Mouse (Mus musculus) CH12.LX (cell line): ENCODE results near the gene Zfp110. TPM values are rescaled to one million over a fixed set of nuclear protein-coding genes. Genes with fewer than 3 reads are reported as not detected.

Source experiments
- DNase-seq: peaks from one replicate; pipeline ENCODE4 v3.0.0-alpha.2; 2013; ENCODE audit errors: extremely low read depth
- H3K27ac ChIP-seq: 2 replicates; pipeline ENCODE4 v1.5.1; 2012; ENCODE audit warnings: low read depth, mild to moderate bottlenecking, control low read depth, moderate library complexity; ENCODE audit not compliant: insufficient read depth
- H3K27me3 ChIP-seq: replicated peaks from 2 replicates; pipeline ENCODE3; 2012; ENCODE audit warnings: inconsistent platforms
- H3K36me3 ChIP-seq, 2 experiments: replicated peaks in 1 of 2; 2 replicates each; pipeline versions ENCODE3 to v1.6.1; 2012; ENCODE audit warnings: inconsistent platforms in 1 of 2, low read length in 1 of 2, mild to moderate bottlenecking in 1 of 2, mixed read lengths in 1 of 2, moderate library complexity in 1 of 2; ENCODE audit not compliant: control insufficient read depth in 1 of 2, insufficient read depth in 1 of 2
- H3K4me1 ChIP-seq, 2 experiments: 2 replicates each; pipeline ENCODE4 v1.6.1; 2012; ENCODE audit warnings: inconsistent platforms in 1 of 2, moderate library complexity in 1 of 2; ENCODE audit not compliant: insufficient read depth in 2 of 2, control insufficient read depth in 1 of 2
- H3K4me2 ChIP-seq: 2 replicates; pipeline ENCODE4 v1.6.1; 2012; ENCODE audit warnings: low read depth, mild to moderate bottlenecking, control low read depth; ENCODE audit not compliant: poor library complexity, insufficient read depth, severe bottlenecking
- H3K4me3 ChIP-seq, 3 experiments: fragments of 150-350 bp in 1 of 3; sonication (generic) in 1 of 3; replicated peaks in 1 of 3; 2 replicates each; pipeline versions ENCODE3 to v1.5.1; 2011 to 2012; ENCODE audit warnings: low read depth in 2 of 3, low read length in 2 of 3, mild to moderate bottlenecking in 2 of 3, moderate library complexity in 2 of 3, control low read depth in 1 of 3, improper control_type of control experiment in 1 of 3, inconsistent platforms in 1 of 3, mixed read lengths in 1 of 3; ENCODE audit not compliant: poor library complexity in 1 of 3
- H3K79me2 ChIP-seq: replicated peaks from 2 replicates; pipeline ENCODE4 v1.6.1; 2012; ENCODE audit warnings: mild to moderate bottlenecking, moderate library complexity; ENCODE audit not compliant: control insufficient read depth, poor library complexity, insufficient read depth, severe bottlenecking; ENCODE audit errors: extremely low read depth
- H3K9ac ChIP-seq: 2 replicates; pipeline ENCODE4 v1.6.1; 2012; ENCODE audit warnings: low read depth, mild to moderate bottlenecking, control low read depth, moderate library complexity; ENCODE audit not compliant: insufficient read depth
- H3K9me3 ChIP-seq: replicated peaks from 2 replicates; pipeline ENCODE3; 2012; ENCODE audit warnings: low read length, inconsistent platforms, mixed read lengths
- BHLHE40 ChIP-seq: IDR thresholded peaks from 2 replicates; pipeline ENCODE4 v1.6.1; 2011; ENCODE audit warnings: mild to moderate bottlenecking, low read depth, low read length, improper control_type of control experiment
- CHD1 ChIP-seq: IDR thresholded peaks from 2 replicates; pipeline ENCODE4 v1.6.1; 2012; ENCODE audit warnings: low read depth, low read length, improper control_type of control experiment, inconsistent platforms
- CHD2 ChIP-seq: IDR thresholded peaks from 2 replicates; pipeline ENCODE4 v1.6.1; 2011; ENCODE audit warnings: low read length, improper control_type of control experiment
- E2F4 ChIP-seq: IDR thresholded peaks from 2 replicates; pipeline ENCODE4 v1.6.1; 2011; ENCODE audit warnings: low read depth, low read length, improper control_type of control experiment; ENCODE audit not compliant: insufficient replicate concordance
- JUN ChIP-seq: IDR thresholded peaks from 2 replicates; pipeline ENCODE4 v1.6.1; 2011; ENCODE audit warnings: low read depth, mild to moderate bottlenecking, low read length, improper control_type of control experiment, moderate library complexity; ENCODE audit not compliant: insufficient read depth
- KAT2A ChIP-seq: IDR thresholded peaks from 2 replicates; pipeline ENCODE4 v1.6.1; 2012; ENCODE audit warnings: low read length, improper control_type of control experiment, inconsistent platforms; ENCODE audit not compliant: insufficient replicate concordance
- MXI1 ChIP-seq: IDR thresholded peaks from 2 replicates; pipeline ENCODE4 v1.6.1; 2011; ENCODE audit warnings: mild to moderate bottlenecking, low read depth, low read length, improper control_type of control experiment
- NELFE ChIP-seq: IDR thresholded peaks from 2 replicates; pipeline ENCODE4 v1.6.1; 2011; ENCODE audit warnings: low read depth, low read length, improper control_type of control experiment
- NRF1 ChIP-seq: IDR thresholded peaks from 2 replicates; pipeline ENCODE4 v1.6.1; 2014; ENCODE audit warnings: low read depth, mild to moderate bottlenecking, inconsistent platforms, low read length, improper control_type of control experiment, moderate library complexity
- POLR2A ChIP-seq: IDR thresholded peaks from 2 replicates; pipeline ENCODE4 v1.6.1; 2011; ENCODE audit warnings: low read depth, mild to moderate bottlenecking, improper control_type of control experiment, low read length
- POLR2AphosphoS2 ChIP-seq: IDR thresholded peaks from 2 replicates; pipeline ENCODE4 v1.6.1; 2011; ENCODE audit warnings: low read depth, low read length, improper control_type of control experiment
- RAD21 ChIP-seq: IDR thresholded peaks from 2 replicates; pipeline ENCODE4 v1.6.1; 2011; ENCODE audit warnings: low read depth, mild to moderate bottlenecking, low read length, improper control_type of control experiment, moderate library complexity
- SIN3A ChIP-seq: IDR thresholded peaks from 2 replicates; pipeline ENCODE4 v1.6.1; 2012; ENCODE audit warnings: low read length, improper control_type of control experiment, inconsistent platforms
- SMC3 ChIP-seq: IDR thresholded peaks from 2 replicates; pipeline ENCODE4 v1.6.1; 2011; ENCODE audit warnings: low read depth, low read length, improper control_type of control experiment
- USF1 ChIP-seq: IDR thresholded peaks from 2 replicates; pipeline ENCODE4 v1.6.1; 2014; ENCODE audit warnings: low read depth, mild to moderate bottlenecking, inconsistent platforms, low read length, improper control_type of control experiment
- USF2 ChIP-seq: conservative IDR thresholded peaks from 2 replicates; pipeline ENCODE4 v1.6.1; 2011; ENCODE audit warnings: low read depth, low read length, improper control_type of control experiment
- ZNF384 ChIP-seq: IDR thresholded peaks from 2 replicates; pipeline ENCODE4 v1.6.1; 2012; ENCODE audit warnings: low read depth, low read length, improper control_type of control experiment, inconsistent platforms
- dilution Hi-C: fragments of 300-500 bp; cut with MboI; formaldehyde crosslinking; loops from 2 replicates; pipeline ENCODE4 v1.14.3; 2020; ENCODE audit warnings: low sequenced_read_pairs; ENCODE audit not compliant: extremely low pct_unique_long_range_greater_than_20kb, extremely low pct_ligation_motif_present
- in situ Hi-C: fragments of 300-500 bp; cut with MboI; formaldehyde crosslinking; loops from 3 replicates; pipeline ENCODE4 v1.14.3; 2019; ENCODE audit warnings: low sequenced_read_pairs, low pct_ligation_motif_present, low pct_unique_long_range_greater_than_20kb, mixed read lengths
- polyA plus RNA-seq: library from polyadenylated mRNA; unstranded; fragments of >175 nt; gene quantifications from 2 replicates; pipeline ENCODE4 v1.2.1, GENCODE M21; 2012; ENCODE audit warnings: low read depth; ENCODE audit not compliant: insufficient read length
- total RNA-seq, 2 experiments: library from RNA; depleted of rRNA; stranded (reverse); fragments of 300-350 nt in 1 of 2; fragments of >200 nt in 1 of 2; gene quantifications; 2 replicates each; pipeline ENCODE4 v1.2.3; 2012 to 2014

Gene Zfp110
- total and polyA plus RNA-seq, 3 experiments, result 14.8 to 29.3 (median 26.6) TPM

- H3K4me3 ChIP-seq, result no peak within 1 kb of the TSS
These were observed 31.5 kb upstream of the Zfp110 start, which contains the start of gene Zscan18 for GRCm38 (mm10) chr7:12802866-12803726. TSS of gene Zscan18 (minus strand) at chr7:12803635.

GRCm38 (mm10) chr7:12803727-12804071 lies 30.9 kb upstream of the Zfp110 start:
- no peak overlapping the region for H3K4me2 ChIP-seq
- no peak overlapping the region for H3K27ac ChIP-seq
- TF ChIP-seq BHLHE40 (no peak), CHD2 (no peak), POLR2AphosphoS2 (no peak), MXI1 (no peak)
- H3K9me3 ChIP-seq, result no peaks in the 10 kb centered on the region
- no peak overlapping the region for H3K9ac ChIP-seq
- H3K4me1 ChIP-seq, result no peaks in the 10 kb centered on the region
- in situ Hi-C loops, result no loop called here
- no peak for DNase-seq
- H3K27me3 ChIP-seq, result no peaks in the 10 kb centered on the region
- H3K4me3 ChIP-seq, result no peak overlapping the region
- dilution Hi-C loops, result no loop called here
- H3K79me2 ChIP-seq, result no peaks in the 10 kb centered on the region
- H3K36me3 ChIP-seq, result peaks cover 9 to 34% of the 10 kb centered on the region in 2 experiments

More at GRCm38 (mm10) chr7:12802866-12803726, 31.5 kb upstream of the Zfp110 start, which contains the start of gene Zscan18:
- no peak within 1 kb of the TSS for H3K4me2 ChIP-seq
- H3K9me3 ChIP-seq, result no peaks in the 10 kb centered on the region
- no peaks in the 10 kb centered on the region for H3K4me1 ChIP-seq
- no peak for DNase-seq
- no peaks in the 10 kb centered on the region for H3K79me2 ChIP-seq
- in situ Hi-C loops, result no loop called here
- no peak within 1 kb of the TSS for H3K27ac ChIP-seq
- no peak within 1 kb of the TSS for H3K9ac ChIP-seq
- dilution Hi-C loops, result no loop called here
- no peaks in the 10 kb centered on the region for H3K27me3 ChIP-seq
- no peak for TF ChIP-seq NRF1
- TF ChIP-seq SIN3A, result no peak
- TF ChIP-seq ZNF384, result no peak
- TF ChIP-seq RAD21, result no peak
- TF ChIP-seq NELFE, result no peak
- TF ChIP-seq MXI1, result no peak
- TF ChIP-seq JUN, result no peak
- TF ChIP-seq E2F4, result no peak
- TF ChIP-seq CHD1, result no peak
- no peak for TF ChIP-seq SMC3
- no peak for TF ChIP-seq KAT2A
- no peak for TF ChIP-seq USF1
- TF ChIP-seq USF2, result no peak
- no peak for TF ChIP-seq POLR2AphosphoS2
- no peak for TF ChIP-seq POLR2A
- TF ChIP-seq, all 38 proteins: peak for 0
- peaks cover 6 to 31% of the 10 kb centered on the region in 2 experiments for H3K36me3 ChIP-seq
